Mouse (Mus musculus): ENCODE data around the gene Kcnip3. TPM values are rescaled to one million over a fixed set of nuclear protein-coding genes. Genes with fewer than 3 reads are reported as not detected.
A peak's percentile ranks its signal among the peaks of the same experiment; 100 is the strongest.

Gene Kcnip3
- polyA plus RNA-seq, 1 experiment from 2014 or later, result 8.9 TPM

GRCm38 (mm10) chr2:127531592-127531991 lies 9.7 kb upstream of the Kcnip3 start:
- no peak for ATAC-seq (replicated peaks)
- no peak overlapping the region for H3K9ac ChIP-seq
- no peaks in the 10 kb centered on the region for H3K4me1 ChIP-seq
- no peaks in the 10 kb centered on the region for H3K36me3 ChIP-seq (replicated peaks)
- no peak overlapping the region for H3K4me3 ChIP-seq
- H3K9me3 ChIP-seq, result no peaks in the 10 kb centered on the region
- no peaks in the 10 kb centered on the region for H3K27me3 ChIP-seq (replicated peaks)
- no peak overlapping the region for H3K27ac ChIP-seq
- H3K4me2 ChIP-seq, result no peak overlapping the region
- 93% methylated on average over 2 of the region's 2 CpGs for WGBS

DNA sequence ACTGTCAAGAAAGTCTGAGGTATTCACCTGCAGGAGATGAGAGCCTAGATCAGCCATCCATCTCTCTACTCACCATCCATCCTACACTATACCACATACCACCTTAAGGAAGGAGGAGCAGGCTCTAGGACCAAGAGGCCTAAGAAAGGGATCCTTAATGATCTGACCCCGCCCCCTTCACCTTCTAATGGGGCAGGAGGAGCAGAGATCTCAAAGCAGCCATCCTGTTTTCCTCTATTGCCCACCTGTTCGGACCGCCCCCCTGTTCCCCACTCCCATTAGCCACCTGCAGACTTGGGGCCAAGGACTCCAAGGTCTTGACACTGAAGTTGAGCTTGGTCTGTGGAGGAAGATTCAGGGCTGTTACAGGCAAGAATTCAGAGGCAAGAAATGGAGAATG lies 8.5 kb upstream of the Kcnip3 start:
- H3K4me3 ChIP-seq, result no peak overlapping the region
- no peak for ATAC-seq (replicated peaks)
- 74% methylated on average over 3 of the region's 3 CpGs for WGBS

GRCm38 (mm10) chr2:127525004-127525775 lies 3.3 kb upstream of the Kcnip3 start:
- whole genome bisulfite sequencing, result 87% methylated on average over 3 of the region's 3 CpGs

More for the DNA sequence above, 8.5 kb upstream of the Kcnip3 start:
- Histone ChIP-seq H3K27me3 (replicated peaks) (no peaks in the 10 kb centered on the region), H3K36me3 (replicated peaks) (no peaks in the 10 kb centered on the region), H3K9ac (no peak overlapping the region), H3K4me1 (no peaks in the 10 kb centered on the region), H3K4me2 (no peak overlapping the region), H3K27ac (no peak overlapping the region), H3K9me3 (no peaks in the 10 kb centered on the region)

DNA sequence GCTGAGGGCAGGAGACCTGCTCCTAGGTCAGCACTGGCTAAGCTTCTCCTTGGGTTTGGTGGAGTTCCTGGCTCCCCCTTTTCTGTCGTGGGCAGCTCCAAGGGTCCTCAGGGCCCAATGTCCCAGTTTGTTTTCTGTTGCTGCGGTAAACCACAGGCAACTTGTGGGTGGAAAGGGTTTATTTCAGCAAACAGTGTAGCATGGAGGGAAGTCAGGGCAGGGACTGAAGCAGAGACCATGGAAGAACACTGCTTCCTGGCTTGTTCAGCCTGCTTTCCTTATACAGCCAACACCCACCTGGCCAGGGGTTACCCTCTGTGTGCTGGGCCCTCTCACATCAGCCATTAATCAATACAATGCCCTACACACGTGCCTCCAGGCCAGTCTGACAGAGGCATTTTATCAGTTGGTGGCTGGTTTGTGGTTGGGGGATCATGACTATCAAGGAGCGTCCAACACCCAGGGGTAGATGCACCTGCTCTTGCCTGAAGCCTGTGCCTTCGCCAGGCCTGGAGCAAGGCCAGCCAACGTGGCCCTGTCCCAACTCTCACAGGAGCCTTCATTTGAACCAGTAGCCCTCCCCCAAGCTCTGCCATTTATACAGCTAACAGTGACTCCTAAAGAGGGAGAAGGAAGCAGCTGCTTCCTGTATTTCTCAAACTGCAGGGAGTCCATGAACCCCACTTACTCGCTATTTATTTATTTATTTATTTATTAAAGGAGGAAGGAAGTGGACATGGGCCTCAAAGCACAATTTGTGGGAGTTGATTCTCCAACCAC lies 2.2 kb upstream of the Kcnip3 start:
- Histone ChIP-seq H3K4me2 (no peak overlapping the region), H3K9ac (no peak overlapping the region), H3K36me3 (replicated peaks) (no peaks in the 10 kb centered on the region), H3K4me3 (no peak overlapping the region), H3K9me3 (no peaks in the 10 kb centered on the region), H3K4me1 (peaks cover 35% of the 10 kb centered on the region), H3K27me3 (replicated peaks) (no peaks in the 10 kb centered on the region), H3K27ac (no peak overlapping the region)
- ATAC-seq (replicated peaks), result no peak
- 64% methylated on average over 7 of the region's 7 CpGs for WGBS

More at GRCm38 (mm10) chr2:127525004-127525775, 3.3 kb upstream of the Kcnip3 start:
- H3K4me2 ChIP-seq, result no peak overlapping the region
- no peaks in the 10 kb centered on the region for H3K36me3 ChIP-seq (replicated peaks)
- H3K9me3 ChIP-seq, result no peaks in the 10 kb centered on the region
- H3K27me3 ChIP-seq (replicated peaks), result no peaks in the 10 kb centered on the region
- H3K4me3 ChIP-seq, result no peak overlapping the region
- peaks cover 25% of the 10 kb centered on the region for H3K4me1 ChIP-seq
- no peak for ATAC-seq (replicated peaks)
- H3K9ac ChIP-seq, result no peak overlapping the region
- no peak overlapping the region for H3K27ac ChIP-seq

DNA sequence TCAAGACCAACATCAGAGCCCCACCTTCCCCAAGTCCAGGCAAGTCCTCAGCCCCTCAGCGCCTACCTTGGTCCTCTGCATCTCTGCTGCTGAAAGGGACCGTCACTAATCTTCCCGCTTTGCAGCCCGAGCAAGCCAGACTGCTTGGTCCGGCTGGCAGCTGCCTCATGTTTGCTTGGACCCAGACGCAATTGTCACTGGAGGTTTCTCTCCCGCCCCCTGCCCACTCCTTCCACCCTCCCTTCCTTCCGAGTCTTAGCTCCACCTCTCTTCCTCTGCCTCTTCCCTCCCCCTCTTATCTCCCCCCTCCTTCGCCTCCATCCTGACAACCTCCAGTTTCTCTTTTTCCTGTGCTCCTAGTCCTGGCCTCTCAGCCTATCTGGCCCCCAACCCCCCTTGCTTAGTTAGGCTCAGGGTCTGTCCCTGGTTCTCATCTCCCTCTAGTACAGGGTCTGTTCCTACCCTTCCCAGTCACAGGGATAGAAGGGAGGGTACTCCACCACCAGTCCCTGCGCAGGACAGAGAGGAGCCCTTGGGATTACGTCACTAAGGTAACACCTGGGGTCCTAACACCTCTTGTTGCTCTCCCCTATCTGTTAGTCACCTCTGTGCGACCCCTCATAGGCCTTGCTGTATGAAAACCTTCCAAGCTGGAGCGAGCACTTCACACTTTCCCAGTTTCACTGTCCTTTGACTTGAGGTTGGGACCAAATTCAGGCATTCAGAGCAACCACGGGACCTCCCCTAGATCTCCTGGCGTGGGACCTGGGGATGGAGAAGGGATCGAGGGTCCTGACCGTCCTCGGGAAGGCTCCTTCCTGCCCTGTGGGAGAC lies 505 bp downstream of the Kcnip3 start:
- ATAC-seq (replicated peaks), result peak; percentile 80
- WGBS, result 3% methylated on average over 18 of the region's 18 CpGs
- Histone ChIP-seq H3K4me1 (peaks cover 44% of the 10 kb centered on the region), H3K9ac (peak overlapping the region; percentile 50), H3K27ac (peak overlapping the region; percentile 76), H3K27me3 (replicated peaks) (no peaks in the 10 kb centered on the region), H3K36me3 (replicated peaks) (no peaks in the 10 kb centered on the region), H3K9me3 (no peaks in the 10 kb centered on the region), H3K4me2 (peak overlapping the region; percentile 61), H3K4me3 (peak overlapping the region; percentile 43)

GRCm38 (mm10) chr2:127520123-127520522 lies 1.8 kb downstream of the Kcnip3 start:
- H3K36me3 ChIP-seq (replicated peaks), result no peaks in the 10 kb centered on the region
- peak overlapping the region; percentile 43 for H3K4me3 ChIP-seq
- ATAC-seq (replicated peaks), result no peak
- H3K27me3 ChIP-seq (replicated peaks), result no peaks in the 10 kb centered on the region
- peak overlapping the region; percentile 61 for H3K4me2 ChIP-seq
- peaks cover 44% of the 10 kb centered on the region for H3K4me1 ChIP-seq
- H3K27ac ChIP-seq, result no peak overlapping the region
- H3K9ac ChIP-seq, result no peak overlapping the region
- H3K9me3 ChIP-seq, result no peaks in the 10 kb centered on the region

DNA sequence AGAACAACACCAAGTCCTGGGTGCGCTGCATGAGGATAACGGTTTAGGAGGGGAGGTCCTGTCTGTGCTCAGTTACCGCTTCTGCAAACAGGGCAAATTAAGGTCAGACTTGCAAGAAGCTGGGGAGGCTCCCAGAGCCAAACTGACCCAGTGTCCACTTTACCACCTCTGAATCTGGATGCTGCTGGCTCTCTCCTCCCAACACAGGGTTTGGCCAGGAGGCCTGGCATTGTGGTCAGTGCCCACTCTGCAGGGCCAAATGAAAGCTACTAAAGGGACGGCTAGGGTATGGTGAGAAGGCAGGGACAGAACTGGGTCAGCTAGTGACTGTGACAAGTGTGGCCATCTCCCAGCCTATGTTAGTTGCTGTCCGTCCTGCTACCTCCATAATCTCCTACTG lies 2.6 kb downstream of the Kcnip3 start:
- Histone ChIP-seq H3K36me3 (replicated peaks) (no peaks in the 10 kb centered on the region), H3K9ac (no peak overlapping the region), H3K4me3 (no peak overlapping the region), H3K27ac (no peak overlapping the region), H3K4me2 (peak overlapping the region; percentile 61), H3K9me3 (no peaks in the 10 kb centered on the region), H3K4me1 (peaks cover 44% of the 10 kb centered on the region), H3K27me3 (replicated peaks) (no peaks in the 10 kb centered on the region)
- ATAC-seq (replicated peaks), result no peak
- WGBS, result 88% methylated on average over 5 of the region's 5 CpGs

GRCm38 (mm10) chr2:127518831-127519230 lies 3.1 kb downstream of the Kcnip3 start:
- H3K9ac ChIP-seq, result no peak overlapping the region
- H3K9me3 ChIP-seq, result no peaks in the 10 kb centered on the region
- H3K4me1 ChIP-seq, result peaks cover 44% of the 10 kb centered on the region
- H3K27ac ChIP-seq, result no peak overlapping the region
- no peaks in the 10 kb centered on the region for H3K36me3 ChIP-seq (replicated peaks)
- no peaks in the 10 kb centered on the region for H3K27me3 ChIP-seq (replicated peaks)
- ATAC-seq (replicated peaks), result no peak
- H3K4me3 ChIP-seq, result no peak overlapping the region
- H3K4me2 ChIP-seq, result peak overlapping the region; percentile 61; the same call in 1 of the 2 replicates
- 80% methylated on average over 3 of the region's 3 CpGs for WGBS

DNA sequence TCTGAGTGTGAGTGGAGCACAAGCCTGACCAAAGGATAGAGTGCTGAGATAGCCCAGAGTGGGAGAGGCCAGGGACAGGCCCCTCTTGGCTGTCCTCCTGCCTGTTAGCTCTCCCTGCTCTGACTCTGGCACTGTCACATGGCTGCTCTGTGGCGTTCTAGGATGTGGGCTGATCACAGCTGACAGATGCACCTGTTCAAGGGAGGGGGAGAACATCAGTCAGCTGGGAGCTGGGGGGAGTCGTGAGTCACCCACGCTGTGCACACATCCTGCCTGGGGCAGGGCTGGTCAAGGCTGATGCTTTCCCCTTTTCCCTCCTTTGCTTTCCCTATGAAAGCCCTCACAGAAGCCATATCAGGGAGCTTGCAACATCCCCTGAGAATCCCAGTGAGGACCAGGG lies 3.6 kb downstream of the Kcnip3 start:
- Histone ChIP-seq H3K4me1 (peaks cover 44% of the 10 kb centered on the region), H3K4me2 (no peak overlapping the region), H3K27ac (no peak overlapping the region), H3K4me3 (no peak overlapping the region), H3K36me3 (replicated peaks) (no peaks in the 10 kb centered on the region), H3K9ac (no peak overlapping the region), H3K27me3 (replicated peaks) (no peaks in the 10 kb centered on the region), H3K9me3 (no peaks in the 10 kb centered on the region)
- 40% methylated on average over 3 of the region's 3 CpGs for WGBS
- ATAC-seq (replicated peaks), result no peak

DNA sequence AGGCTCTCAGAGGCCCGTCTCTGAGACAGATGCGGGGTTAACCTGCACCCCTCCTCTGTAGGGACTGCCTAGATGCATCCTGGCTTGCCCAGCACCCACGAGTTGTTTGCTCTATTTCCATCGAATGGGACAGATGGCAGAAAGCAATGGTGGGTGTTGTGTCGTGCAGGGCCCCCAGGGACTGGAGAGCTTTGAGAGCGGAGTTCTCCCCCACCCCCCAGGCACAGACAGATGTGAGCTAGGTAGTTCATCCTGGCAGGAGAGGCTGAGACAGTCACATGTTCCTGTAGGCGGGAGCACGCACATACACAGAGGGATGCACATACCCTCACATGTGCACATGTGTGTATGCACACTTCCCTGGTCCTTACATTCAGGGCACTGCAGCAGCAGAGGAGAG lies 4.8 kb downstream of the Kcnip3 start:
- Histone ChIP-seq H3K27me3 (replicated peaks) (no peaks in the 10 kb centered on the region), H3K9me3 (no peaks in the 10 kb centered on the region), H3K4me1 (peaks cover 41% of the 10 kb centered on the region), H3K36me3 (replicated peaks) (no peaks in the 10 kb centered on the region), H3K9ac (no peak overlapping the region), H3K4me3 (no peak overlapping the region), H3K4me2 (no peak overlapping the region), H3K27ac (no peak overlapping the region)
- no peak for ATAC-seq (replicated peaks)
- 75% methylated on average over 8 of the region's 8 CpGs for WGBS

DNA sequence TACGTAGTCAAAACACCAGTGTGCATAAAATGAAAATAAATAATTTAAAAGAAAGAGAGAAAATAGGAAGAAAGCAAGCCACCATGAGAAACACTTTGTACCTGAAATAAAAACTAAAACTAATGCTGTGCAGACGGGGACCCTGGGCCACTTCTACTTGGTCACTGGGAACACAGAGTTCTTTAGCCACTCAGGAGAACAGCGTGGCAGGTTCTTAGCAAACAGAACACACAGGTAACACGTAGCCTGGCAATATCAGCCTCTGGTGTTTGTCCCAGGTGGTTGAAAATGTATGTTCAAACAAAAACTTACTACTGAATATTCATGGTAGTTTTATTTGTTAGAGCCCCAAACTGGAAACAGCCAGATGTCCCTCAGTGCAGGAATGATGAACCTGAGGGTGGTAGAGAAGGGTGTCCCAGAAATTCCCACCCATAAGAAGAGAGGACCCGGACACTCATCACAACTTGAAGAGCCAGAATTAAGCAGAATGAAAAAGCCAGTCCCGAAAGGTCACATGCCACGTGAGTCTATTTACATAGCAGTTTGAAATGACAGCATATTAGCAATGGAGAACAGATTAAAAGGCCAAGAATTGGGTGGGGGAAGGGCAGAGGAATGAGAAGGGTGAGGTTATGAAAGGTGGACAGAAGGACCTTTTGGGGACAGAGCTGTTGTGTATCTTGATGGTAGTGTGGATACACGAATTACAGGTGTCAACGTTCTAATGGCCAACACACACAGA lies 7.3 kb downstream of the Kcnip3 start:
- 71% methylated on average over 9 of the region's 9 CpGs for WGBS
- H3K4me2 ChIP-seq, result no peak overlapping the region
- H3K9me3 ChIP-seq, result no peaks in the 10 kb centered on the region
- H3K9ac ChIP-seq, result no peak overlapping the region
- no peak overlapping the region for H3K27ac ChIP-seq
- H3K27me3 ChIP-seq (replicated peaks), result no peaks in the 10 kb centered on the region
- peaks cover 22% of the 10 kb centered on the region for H3K4me1 ChIP-seq
- H3K36me3 ChIP-seq (replicated peaks), result no peaks in the 10 kb centered on the region
- no peak overlapping the region for H3K4me3 ChIP-seq
- ATAC-seq (replicated peaks), result no peak

Measured in midbrain, embryonic 15.5 days (tissue).